Mouse (Mus musculus): Measurements from ENCODE around the gene Insm2.

Insm2 gene

DNA sequence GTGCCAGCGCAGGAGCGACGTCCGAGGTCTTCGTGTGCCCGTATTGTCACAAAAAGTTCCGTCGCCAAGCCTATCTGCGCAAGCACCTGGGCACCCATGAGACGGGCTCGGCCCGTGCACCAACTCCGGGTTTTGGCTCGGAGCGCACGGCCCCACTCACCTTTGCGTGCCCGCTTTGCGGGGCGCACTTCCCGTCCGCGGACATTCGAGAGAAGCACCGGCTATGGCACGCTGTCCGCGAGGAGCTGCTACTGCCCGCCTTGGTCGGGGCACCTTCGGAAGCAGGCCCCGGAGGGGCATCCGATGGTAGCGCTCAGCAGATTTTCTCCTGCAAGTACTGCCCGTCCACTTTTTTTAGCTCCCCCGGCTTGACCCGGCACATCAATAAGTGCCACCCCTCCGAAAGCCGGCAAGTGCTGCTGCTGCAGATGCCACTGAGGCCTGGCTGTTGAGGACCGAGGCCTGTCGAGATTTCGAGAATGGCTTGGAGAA lies 1.3 kb downstream of the Insm2 start:
- intact Hi-C loops (cut with DNase I): no loop called here

DNA sequence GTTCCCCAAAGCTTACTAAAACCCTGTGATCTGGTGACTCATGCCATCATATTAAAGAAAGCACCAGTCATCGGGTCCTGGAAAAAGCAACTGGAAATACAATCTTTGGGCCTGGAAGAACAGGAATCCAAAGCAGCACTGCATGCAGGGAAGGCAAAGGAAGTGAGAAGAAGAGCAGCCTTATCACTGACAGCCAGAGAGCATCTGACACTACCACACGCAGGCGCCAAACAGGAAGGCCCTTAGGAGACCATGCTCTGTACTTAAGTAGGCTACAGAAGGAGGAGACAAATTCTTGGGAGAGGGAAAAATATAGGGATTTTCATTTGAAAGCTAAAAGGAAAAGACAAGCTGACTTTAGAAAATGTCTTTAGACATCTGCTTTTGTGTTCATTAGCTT lies 5.2 kb downstream of the Insm2 start:
- intact Hi-C loops (cut with DNase I): no loop called here

DNA sequence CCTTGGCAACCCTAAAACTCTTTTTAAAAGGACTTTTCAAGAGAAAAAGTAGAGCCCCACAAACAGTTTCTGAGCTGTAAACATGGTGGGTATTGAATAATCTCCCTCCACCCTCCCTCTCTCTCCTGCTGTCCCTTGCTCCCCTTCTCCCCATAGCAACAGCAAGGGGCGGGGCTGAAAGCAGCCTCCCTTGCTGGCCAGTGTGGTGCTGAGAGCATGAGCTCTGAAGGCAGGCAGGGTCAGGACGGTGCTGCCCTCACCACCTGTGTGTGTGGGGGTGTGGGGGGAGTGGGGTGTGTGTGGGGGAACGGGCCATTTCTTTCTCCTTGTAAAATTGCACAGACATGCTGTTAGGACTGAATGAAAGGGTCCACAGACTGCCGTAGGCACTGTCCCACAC lies 8.7 kb downstream of the Insm2 start:
- intact Hi-C loops (cut with DNase I): no loop called here

DNA sequence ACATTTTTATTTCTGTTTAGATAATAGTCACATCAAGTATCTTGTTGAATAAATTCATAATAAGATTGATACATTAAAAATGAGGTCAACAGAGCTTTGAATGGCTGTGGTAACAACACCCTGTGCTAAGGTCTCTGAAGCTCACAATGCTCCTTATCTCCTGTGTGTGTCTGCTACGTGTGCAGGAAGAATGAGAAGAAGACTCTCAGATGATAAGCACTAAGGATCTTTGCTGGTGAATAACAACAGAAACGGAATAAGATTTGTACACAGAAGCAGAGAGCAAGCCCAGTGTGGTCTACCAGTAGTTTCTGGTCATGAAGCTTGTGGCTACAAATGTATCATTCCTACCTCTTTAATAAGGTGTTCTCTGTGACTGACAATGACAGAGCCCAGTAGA lies 11.6 kb downstream of the Insm2 start:
- intact Hi-C loops (cut with DNase I): no loop called here

DNA sequence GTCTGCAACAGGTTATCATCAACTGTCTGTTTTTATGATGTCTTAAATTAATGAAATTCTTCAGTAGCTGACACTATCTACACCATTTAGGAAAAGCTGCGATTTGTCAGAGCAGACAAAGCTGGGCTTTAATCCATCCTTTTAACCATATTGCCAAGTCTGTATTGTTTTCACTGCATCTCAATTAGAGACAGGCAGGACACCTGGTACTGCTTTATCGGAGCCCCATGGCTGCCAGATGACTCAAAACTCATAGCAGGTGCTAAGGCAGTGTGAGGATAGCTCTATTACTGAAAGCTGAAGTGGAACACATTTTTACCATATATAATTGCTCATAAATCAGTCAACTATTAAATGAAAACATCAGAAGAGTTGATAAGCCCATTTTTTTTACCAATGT lies 21.1 kb downstream of the Insm2 start:
- intact Hi-C loops (cut with DNase I): no loop called here

DNA sequence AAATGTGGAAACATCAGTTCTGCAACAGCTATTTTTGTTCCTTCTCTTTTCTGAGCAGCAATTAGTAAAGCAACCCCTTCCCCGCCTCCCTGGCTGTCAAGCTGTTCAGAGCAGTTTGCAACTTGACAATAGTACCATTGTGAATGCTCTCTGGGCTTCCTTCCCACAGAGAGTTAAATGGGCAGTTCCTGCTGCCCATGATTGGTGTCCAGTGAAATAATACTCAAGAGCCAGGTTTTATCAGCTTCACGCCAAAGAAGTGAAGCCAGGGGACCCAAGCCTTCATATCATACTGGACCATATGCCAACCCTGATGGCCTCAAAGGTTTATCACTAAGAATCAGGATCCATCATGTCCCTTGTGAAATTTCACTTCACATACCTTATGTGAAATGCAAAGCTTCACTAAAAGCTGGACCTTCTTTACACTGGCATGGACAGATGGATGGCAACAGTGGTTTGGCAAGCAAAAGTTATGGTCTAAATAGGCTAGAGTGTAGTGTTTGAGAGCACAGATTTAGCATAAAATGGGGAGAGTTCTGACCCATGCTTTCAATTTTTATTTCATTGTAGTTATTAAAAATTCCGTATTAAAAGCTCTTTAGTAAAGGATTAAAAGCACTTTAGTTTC lies 23.5 kb downstream of the Insm2 start:
- intact Hi-C loops (cut with DNase I): no loop called here

DNA sequence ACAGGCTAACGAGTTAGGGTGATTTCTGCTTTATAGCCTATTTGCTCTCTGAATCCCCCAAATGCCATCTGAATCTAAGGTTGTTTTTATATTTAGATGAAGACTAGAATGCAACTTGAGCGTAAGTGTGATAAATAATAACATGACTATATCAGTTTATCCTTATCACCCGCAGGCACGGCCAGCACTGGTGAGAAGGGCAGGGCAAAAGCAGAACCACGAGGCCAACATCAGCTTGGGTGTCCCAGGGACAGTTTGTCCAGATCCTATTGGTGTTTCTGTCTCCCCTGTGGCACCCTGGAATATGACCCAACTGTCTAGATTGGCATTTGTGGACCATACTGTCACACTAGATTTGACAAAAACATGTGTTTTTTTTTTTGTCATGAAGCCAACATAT lies 24.0 kb downstream of the Insm2 start:
- intact Hi-C loops (cut with DNase I): no loop called here

DNA sequence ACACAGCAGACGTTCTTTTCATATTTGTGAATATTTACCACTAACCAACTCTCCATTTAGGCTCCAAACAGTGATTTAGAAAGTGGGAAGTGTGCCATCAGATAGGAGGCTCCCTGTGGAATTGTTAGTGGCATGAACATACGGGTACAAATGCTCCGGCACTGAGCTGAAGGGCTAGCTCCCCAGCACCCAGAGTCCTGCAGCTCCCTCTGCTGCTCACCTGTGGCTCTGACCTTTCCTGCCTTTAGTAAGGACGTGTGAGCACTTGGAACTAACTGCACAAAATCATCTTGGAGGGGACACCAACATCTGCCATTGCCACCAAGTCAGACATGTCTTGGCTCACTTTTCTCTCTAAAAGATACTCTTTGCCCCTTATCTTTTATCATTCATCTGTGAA lies 27.5 kb downstream of the Insm2 start:
- intact Hi-C loops (cut with DNase I): no loop called here

DNA sequence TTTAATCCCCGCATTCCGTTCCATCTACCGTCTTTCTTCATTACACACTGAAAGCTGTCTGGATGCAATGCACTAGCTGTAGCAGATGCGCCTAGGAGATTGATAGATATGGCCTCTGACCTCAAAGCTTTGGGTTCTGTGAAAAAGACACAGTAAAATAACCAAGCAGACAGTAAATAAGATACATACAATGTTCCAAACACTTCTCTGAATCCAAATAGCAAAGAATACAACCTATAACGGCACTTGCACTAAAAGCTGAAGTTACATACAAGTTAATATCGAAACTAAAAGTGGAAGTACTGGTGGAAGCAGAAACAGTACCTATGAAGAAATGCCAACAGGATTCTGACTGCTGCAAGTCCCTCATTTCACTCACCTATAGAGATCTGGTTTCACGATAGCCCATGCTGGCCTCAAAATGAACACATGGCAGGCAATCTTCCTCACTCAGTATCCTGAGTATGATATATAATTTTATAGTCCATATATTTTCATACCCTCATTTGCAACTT lies 48.8 kb downstream of the Insm2 start:
- intact Hi-C loops (cut with DNase I): no loop called here
